ENCODE assay signal across 21 mouse cellular contexts in genomic region chr13:45816670-45817069, GRCm38 (mm10).
DNase-seq lines count a peak whose midpoint lies in the region; ATAC-seq lines count a peak whose summit lies in the region.
"Had no signal": no experiment of that assay in that cellular context is flagged by ENCODE, and none has a peak within 500 bp of the region (broad histone marks: within the 10 kb centered on the region; RNA-seq: fewer than 3 reads in every experiment).

No protein-coding gene starts in this region.

- WGBS in kidney, embryonic 16.5 days, result 37% methylated on average over 1 of the region's 1 CpGs
- WGBS in liver, embryonic 16.5 days (ENCODE audit: insufficient replicate concordance), result 60% methylated on average over 1 of the region's 1 CpGs
- 68% methylated on average over 1 of the region's 1 CpGs for WGBS in liver, embryonic 11.5 days

- H3K36me3 ChIP-seq in kidney, embryonic 16.5 days (ENCODE audit: insufficient read depth, low read length), result peaks cover 4% of the 10 kb centered on the region; the same call in 1 of the 2 replicates
- no peaks in the 10 kb centered on the region for H3K36me3 ChIP-seq in liver, embryonic 16.5 days (ENCODE audit: control insufficient read depth, insufficient read depth)
- no peaks in the 10 kb centered on the region for H3K36me3 ChIP-seq in liver, embryonic 11.5 days (ENCODE audit: control insufficient read depth, insufficient read depth, low read length)
- H3K36me3 ChIP-seq: embryonic facial prominence, embryonic 10.5 days had no signal

- peak; percentile 19 for DNase-seq in heart, adult 11 months
- DNase-seq in heart, adult 8-10 months (ENCODE audit: low spot score), result no peak
- peak; percentile 42 to 54 for DNase-seq in kidney, adult 8-10 months
- no peak for DNase-seq in liver, embryonic 11.5 days (ENCODE audit: low spot score)
- peak; percentile 43 for DNase-seq in yolk sac, embryonic 10.5 days (ENCODE audit: low spot score)
- no peak for DNase-seq in layer of hippocampus, adult 9-11 months
- DNase-seq: adrenal gland, adult 8-10 months; adrenal gland, postnatal 36 days; B cell, adult 2 months; cerebellum, adult 2 months; cerebellum, postnatal 10 days; forebrain, postnatal 0 days; gastrocnemius, postnatal 14 days; heart, postnatal 36 days had no signal

- no peaks in the 10 kb centered on the region for H3K27me3 ChIP-seq in kidney, embryonic 16.5 days (ENCODE audit: insufficient read depth, low read length)
- H3K27me3 ChIP-seq in liver, embryonic 16.5 days (ENCODE audit: control insufficient read depth, insufficient read depth, low read depth, low read length), result no peaks in the 10 kb centered on the region
- H3K27me3 ChIP-seq in liver, embryonic 11.5 days (replicated peaks; ENCODE audit: control insufficient read depth, insufficient read depth, low read length), result no peaks in the 10 kb centered on the region
- H3K27me3 ChIP-seq: forebrain, embryonic 13.5 days; heart, embryonic 13.5 days had no signal

- no peak overlapping the region for H3K9ac ChIP-seq in kidney, embryonic 16.5 days (replicated peaks; ENCODE audit: low read length)
- no peak overlapping the region for H3K9ac ChIP-seq in liver, embryonic 16.5 days (ENCODE audit: low read depth, low read length)
- no peak overlapping the region for H3K9ac ChIP-seq in liver, embryonic 11.5 days (ENCODE audit: low read depth, low read length)
- H3K9ac ChIP-seq: forebrain, embryonic 13.5 days; forebrain, postnatal 0 days; heart, embryonic 13.5 days had no signal

- ATAC-seq in kidney, embryonic 16.5 days (ENCODE audit: low FRiP score, low TSS enrichment), result no peak
- peak; percentile 53; the same call in 1 of the 2 replicates for ATAC-seq in liver, embryonic 16.5 days (ENCODE audit: low read depth)
- ATAC-seq in liver, embryonic 11.5 days (replicated peaks; ENCODE audit: low FRiP score), result no peak
- ATAC-seq: CD4-positive, CD25-positive, alpha-beta regulatory T cell, adult 4 months; forebrain, embryonic 13.5 days; forebrain, postnatal 0 days had no signal

- H3K27ac ChIP-seq in kidney, embryonic 16.5 days (ENCODE audit: low read length), result no peak overlapping the region
- no peak overlapping the region for H3K27ac ChIP-seq in liver, embryonic 16.5 days (ENCODE audit: low read length)
- no peak overlapping the region for H3K27ac ChIP-seq in liver, embryonic 11.5 days (ENCODE audit: low read depth, low read length)
- H3K27ac ChIP-seq: embryonic facial prominence, embryonic 10.5 days; forebrain, embryonic 13.5 days; heart, embryonic 13.5 days had no signal

- no peak overlapping the region for H3K4me2 ChIP-seq in kidney, embryonic 16.5 days (replicated peaks; ENCODE audit: low read depth, low read length)
- H3K4me2 ChIP-seq in liver, embryonic 16.5 days (ENCODE audit: low read depth, low read length), result no peak overlapping the region
- H3K4me2 ChIP-seq in liver, embryonic 11.5 days, result no peak overlapping the region
- H3K4me2 ChIP-seq: forebrain, embryonic 13.5 days; heart, embryonic 13.5 days had no signal

- no peak overlapping the region for H3K4me3 ChIP-seq in kidney, embryonic 16.5 days (ENCODE audit: low read length)
- H3K4me3 ChIP-seq in liver, embryonic 16.5 days (ENCODE audit: low read depth, low read length), result no peak overlapping the region
- no peak overlapping the region for H3K4me3 ChIP-seq in liver, embryonic 11.5 days (ENCODE audit: low read depth, low read length)
- H3K4me3 ChIP-seq: embryonic facial prominence, embryonic 10.5 days; forebrain, embryonic 13.5 days; heart, embryonic 13.5 days had no signal

- H3K9me3 ChIP-seq in kidney, embryonic 16.5 days (ENCODE audit: low read length), result no peaks in the 10 kb centered on the region
- H3K9me3 ChIP-seq in liver, embryonic 16.5 days (replicated peaks; ENCODE audit: control insufficient read depth, low read length), result no peaks in the 10 kb centered on the region
- H3K9me3 ChIP-seq in liver, embryonic 11.5 days (ENCODE audit: control insufficient read depth, low read length), result no peaks in the 10 kb centered on the region
- H3K9me3 ChIP-seq: forebrain, embryonic 13.5 days; G1E; heart, embryonic 13.5 days had no signal

- H3K4me1 ChIP-seq in kidney, embryonic 16.5 days (ENCODE audit: insufficient read depth, low read length), result 0 out of 2 replicates have a peak, but pooled peaks cover 5% of the 10 kb centered on the region
- H3K4me1 ChIP-seq in liver, embryonic 16.5 days (ENCODE audit: control insufficient read depth, low read depth, low read length), result no peaks in the 10 kb centered on the region
- no peaks in the 10 kb centered on the region for H3K4me1 ChIP-seq in liver, embryonic 11.5 days (replicated peaks; ENCODE audit: control insufficient read depth, insufficient read depth, low read length)
- H3K4me1 ChIP-seq: forebrain, embryonic 13.5 days had no signal

Comparison
In these comparisons a context has a peak if more than half of its experiments do, and no peak if none do; other contexts are left out.
1. DNase-seq: peak in heart, adult 11 months (single experiment), kidney, adult 8-10 months (2 of 2) and yolk sac, embryonic 10.5 days (single experiment); none in heart, adult 8-10 months (single experiment), liver, embryonic 11.5 days (single experiment) and layer of hippocampus, adult 9-11 months (single experiment).